Mouse (Mus musculus) spleen, postnatal 36 days (tissue): Measurements from ENCODE around the gene Rel.
"Not testable (repeated sequence)": the region's sequence is repeated elsewhere in the genome, so short reads cannot be mapped to it uniquely, and the experiment has no call there.

ENCODE experiments used
- DNase-seq, 2 experiments: peaks; one replicate each; pipeline ENCODE4 v3.0.0; 2022; ENCODE audit warnings: low spot score in 2 of 2, mixed read lengths in 1 of 2

The Rel gene

DNA sequence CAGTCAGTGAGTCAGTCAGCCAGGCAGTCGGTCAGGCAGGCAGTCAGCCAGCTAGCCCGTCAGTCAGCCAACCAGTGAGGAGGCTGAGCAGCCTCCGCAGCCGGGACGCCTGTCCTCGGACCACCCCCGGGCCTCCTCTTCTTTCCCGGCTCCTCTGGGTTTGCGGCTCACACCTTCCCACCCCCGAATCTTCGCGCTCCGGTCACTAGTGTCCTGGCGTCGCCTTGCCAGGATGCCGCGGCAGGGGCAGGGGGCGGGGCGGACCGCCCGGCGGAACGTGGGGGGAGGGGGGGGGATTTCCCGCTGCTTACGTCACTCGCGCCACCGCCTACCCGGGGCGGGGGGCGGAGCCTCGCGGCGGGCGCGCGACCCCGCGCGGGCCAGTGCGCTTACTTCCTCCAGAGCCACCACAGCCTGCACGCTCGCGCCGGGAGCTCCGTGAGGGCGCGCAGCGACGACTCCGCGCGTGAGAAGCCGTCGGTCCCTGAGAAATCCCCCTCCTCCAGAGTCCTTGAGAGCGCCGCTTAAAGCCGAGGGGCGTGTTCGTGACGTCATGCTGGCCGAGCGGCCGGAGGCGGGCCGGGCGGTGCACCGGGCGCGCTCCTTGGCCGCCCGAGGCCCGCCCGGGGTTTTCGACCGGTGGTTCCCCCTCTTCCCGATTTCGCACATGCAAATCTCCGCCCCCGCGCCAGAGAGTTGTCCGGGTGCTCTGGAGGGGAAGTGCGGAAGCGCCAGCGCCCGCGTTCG lies at the start of gene Rel:
TSS of gene Rel (minus strand) at position 211 of the 747 bp plus-strand sequence.
- peak; percentile 92 for DNase-seq

DNA sequence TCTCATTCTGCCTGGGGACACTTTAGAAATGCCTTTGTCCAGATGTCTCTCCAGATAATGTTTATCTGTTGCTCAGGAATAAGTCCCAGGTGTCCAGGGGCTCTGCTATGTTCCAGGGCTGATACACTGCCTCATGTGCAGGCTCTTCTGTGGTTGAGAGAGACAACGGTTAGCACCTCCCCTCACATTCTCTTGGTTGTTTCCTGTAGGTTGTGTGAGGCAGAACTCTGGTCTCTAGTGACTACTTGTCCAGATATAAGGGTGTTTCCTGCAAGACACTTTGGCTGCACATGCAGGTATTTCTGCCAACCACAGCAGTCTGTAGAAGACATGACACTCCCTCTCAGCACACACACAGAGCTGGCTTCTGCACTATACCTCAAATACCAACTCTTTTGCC lies 48.0 kb upstream of the Rel start:
- peak; percentile 24 to 37 for DNase-seq

DNA sequence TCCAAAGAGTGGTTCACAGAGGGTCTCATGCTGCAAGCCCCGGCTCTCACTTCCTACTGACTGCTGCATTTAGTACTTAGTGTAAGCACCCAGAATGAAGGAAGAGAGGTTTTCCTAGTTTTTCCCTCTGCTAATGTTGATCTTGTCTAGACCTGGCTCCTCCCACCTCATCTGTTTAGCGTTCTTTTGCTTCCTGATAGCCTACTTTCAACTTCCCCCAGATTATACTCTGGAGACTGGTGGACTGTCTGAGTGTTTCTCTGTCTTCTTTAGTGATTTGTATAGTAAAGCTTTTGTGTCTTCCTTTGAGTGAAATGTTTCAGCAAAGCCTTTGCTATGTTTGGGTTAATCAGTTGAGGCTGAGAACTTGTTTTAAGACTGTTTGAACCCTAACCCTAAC lies 40.0 kb upstream of the Rel start:
- DNase-seq: peak in 1 of 2 experiments; percentile 12

DNA sequence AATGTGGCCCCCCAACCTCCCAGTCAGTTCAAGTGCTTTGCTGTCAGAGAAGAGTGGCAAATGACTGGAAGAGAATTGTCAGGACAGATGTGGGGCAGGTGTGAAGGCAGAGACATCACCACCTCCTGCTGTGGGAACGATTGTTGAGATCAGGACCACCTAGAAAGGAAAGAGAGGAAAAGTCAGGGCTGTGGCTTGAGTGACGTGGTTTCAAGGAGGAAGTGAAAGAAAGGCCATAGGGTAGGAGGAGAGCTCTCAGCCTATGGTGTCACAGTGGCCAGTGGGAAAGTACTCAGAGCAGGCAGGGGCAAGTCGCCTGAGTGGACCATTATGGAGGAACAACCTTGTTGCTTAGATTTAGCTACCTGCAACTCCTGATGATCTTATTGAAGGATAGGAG lies 34.9 kb upstream of the Rel start:
- DNase-seq: peak; percentile 22 to 35

DNA sequence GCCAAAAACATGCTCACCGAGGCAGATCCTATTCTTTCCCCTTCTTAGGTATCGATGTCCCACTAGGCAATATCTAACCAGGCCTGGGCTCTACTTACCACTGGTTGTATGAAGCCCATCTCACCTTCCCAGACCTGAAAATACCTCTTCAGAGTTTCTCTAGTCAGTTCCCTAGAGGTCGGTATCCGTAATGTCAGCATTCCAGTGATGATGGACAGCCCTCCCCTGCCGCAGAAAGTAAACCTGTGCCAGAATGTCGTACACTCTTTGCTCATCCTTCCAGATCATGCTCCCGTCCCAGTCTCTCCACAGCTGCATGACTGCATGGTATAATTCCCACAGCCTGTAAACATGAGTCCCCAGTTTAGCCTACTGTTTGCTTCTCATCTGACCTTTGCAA lies 32.4 kb upstream of the Rel start:
- no peak for DNase-seq

DNA sequence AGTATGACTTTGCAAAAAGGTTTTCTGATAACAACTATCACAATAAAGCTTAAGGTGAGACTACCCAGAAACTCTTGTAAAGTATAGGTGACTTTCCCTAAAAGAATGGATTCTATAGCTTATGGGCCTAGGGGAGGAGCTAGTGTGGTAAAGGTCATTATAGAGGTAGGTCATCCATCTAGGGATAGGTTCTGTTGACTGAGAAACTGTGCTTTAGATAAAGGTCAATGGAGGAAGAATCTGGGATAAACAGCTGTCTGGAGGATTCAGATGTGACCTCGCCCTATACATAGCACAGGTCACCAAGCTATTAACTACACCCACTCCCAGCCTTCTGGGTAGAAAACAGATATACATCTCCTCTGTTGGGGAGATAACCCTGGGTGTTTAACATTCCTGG lies 31.5 kb upstream of the Rel start:
- no peak for DNase-seq

DNA sequence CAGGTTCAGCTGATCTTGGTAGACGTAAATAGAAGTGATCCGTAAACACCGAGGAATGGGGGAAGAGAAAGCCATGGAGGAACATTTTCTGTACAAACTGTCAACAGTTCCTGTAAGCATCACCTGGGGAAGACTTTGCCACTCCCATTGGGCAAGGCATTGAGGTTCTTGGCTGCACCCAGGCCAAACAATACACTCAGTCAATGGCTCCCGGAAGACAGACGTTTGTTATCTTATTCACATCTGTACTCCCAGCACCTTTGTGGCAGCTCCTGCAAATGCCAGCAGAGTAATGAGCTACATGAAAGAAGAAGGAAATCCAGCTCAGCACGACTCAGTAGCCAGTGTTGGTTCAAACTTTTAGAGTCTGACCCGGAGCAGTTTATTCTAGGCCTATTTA lies 31.1 kb upstream of the Rel start:
- no peak for DNase-seq

DNA sequence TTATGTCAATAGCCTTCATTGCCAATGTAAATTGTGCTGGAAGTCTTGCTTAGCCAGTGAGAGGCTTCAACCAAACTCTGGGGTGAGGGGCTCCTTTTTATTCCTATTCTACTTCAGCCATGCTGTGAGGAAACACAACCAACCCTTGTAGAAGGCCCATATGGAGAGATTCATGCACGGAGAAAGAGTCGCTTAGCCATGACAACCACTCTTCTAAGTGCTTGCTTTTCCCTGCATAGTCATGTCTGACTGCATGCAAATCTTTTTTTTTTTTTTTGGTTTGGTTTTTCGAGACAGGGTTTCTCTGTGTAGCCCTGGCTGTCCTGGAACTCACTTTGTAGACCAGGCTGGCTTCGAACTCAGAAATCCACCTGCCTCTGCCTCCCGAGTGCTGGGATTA lies 12.9 kb upstream of the Rel start:
- not testable (repeated sequence) for DNase-seq

DNA sequence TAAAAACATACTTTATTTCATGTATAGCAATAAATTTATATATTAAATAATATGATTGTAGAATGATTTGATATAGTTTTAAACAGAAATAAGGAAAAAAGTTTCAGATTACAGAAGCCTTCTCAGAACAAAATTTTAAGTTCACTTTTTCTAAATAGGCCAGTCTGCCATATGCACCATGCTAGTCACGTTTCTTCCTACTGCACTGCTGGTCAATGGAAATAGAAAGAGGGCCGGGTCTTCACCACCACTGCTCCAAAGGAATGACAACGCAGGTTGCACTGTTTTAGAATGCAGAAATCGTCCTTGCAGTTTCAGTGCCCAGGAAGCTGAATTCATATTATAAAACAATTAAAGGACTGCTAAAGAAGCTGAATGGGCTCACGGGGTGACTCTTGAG lies 12.3 kb upstream of the Rel start:
- no peak for DNase-seq

DNA sequence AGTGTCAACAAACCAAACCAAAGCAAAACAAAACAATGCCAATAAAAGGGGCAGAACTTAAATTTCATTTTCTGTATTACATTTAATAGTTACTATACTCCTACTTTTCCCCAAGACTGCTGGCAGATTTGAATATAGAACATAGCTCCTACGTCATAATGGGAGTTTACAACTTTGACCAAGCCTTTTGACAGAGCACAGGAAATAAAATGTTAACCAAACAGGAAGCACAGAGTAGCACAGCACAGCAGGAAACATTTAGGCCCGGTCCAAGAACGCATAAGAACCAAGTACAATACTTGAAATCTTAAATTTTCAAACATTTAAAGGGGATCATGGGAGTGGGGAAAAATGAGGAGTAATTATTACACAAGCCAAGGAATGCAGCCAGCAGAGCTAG lies 11.3 kb upstream of the Rel start:
- peak in 1 of 2 experiments; percentile 22 for DNase-seq

DNA sequence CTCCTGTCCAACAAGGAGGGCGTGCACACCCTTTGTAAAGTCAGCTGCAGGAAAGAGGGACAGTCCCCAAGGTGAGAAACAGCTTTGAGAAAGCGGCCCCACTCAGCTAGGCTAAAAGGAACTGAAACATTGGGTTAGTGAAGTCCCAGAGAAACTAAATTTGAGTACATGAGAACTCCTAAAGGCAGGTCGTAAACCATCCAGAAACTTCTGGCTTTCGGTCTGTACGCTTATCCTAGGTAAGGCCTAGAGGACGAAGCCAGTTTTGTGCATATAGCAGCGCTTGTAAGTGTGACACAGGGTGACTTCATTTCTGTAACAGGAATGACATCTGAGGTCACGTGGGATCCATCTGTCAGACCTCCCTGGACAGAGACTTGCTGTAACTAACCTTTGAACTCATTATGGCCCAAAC lies 8.0 kb upstream of the Rel start:
- DNase-seq: peak; percentile 78 to 82

DNA sequence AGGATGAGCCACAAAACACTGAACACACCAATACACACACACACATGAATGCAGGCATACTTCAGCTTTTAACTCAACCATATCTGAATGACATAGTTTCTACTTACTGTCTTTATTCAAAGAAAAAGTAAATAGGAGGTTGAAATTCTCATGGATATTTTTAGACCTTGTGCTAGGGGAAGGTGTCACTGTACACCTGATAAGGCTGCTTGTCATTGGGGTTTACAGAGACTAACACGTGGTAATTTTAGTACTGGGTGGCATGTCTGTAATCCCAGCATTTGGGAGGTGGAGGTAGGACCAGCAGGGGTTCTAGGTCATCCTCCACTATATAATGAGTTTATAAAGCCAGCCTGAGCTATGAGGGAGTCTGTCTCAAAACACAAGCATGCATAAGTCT lies 1.7 kb upstream of the Rel start:
- no peak for DNase-seq

DNA sequence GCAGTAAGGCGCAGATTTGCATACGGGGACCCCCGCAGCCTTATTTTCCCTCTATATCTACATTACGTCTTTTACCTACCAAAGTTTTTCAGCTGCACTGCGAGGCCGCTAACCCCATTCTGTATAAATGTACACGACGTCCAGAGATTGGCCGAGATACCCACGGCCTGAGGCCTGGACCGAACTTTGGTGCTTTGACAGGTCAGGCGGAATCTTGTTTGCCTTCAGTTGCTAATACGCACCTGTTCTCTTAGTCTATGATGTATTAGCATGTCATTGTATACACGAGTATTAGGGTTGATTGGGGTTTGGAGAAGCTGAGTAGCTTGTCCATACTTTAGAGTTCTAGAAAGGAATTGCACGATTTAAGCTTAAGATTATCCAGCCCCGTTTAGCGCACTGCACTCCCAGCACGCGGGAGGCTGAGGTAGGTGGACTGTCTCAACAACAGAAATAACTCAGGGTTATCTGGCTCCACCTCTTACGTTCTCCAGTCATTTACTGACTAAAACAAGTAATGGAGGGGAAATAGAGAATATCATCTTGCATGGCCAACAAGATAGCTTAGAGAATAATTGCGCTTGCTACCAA lies 832 bp upstream of the Rel start:
- peak in 1 of 2 experiments; percentile 24 for DNase-seq

DNA sequence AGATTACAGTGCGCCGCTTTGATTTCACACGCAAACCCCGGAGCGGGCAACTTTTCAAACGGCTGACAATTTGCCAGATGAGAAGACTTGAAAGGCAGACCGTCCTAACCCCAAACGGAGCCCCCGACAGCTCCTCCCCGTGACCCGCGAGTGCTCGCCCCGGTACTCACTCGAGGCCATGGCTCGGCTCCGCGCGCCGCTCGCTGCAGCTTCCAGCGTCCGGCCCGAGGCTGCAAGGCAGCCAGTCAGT lies 335 bp downstream of the Rel start:
- DNase-seq: no peak

DNA sequence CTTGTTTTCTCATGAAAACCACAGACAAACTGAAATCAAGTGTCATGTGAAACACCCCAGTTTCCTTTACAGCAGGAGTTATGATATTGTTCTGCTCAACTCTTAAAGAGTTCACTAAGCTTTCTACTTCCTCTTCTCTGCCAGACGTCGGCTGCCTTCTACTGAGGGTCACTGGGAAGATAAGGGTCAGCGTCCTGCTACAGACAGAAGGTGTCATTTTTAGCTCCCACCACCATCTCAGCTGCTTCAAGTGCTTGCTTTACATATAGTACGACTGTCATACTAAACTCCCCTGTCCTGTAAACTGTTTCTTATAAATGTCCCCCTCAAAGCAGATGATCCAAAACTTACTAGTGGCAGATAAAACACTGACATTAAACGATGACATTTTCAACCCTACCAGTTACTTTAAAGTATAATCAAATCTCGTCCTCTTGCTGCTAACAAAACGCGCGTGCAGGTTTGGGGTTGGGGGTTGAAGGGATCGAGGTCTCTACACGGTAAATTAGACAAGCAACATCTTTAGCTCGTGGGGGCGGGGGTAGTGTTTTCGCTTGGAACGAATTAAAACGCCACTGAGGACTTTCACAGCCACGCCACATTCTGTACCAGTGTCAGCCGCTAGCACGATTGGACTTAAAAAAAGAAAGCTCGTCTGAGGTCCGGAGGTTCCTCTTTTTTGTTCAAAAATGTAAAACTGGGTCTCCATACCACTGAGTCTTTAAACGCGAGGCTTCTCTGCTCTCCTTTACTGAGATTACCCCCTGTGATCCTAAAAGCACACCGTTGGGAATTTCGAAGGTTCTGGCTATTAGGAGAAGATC lies 872 bp downstream of the Rel start:
- DNase-seq: peak; percentile 66 to 75

DNA sequence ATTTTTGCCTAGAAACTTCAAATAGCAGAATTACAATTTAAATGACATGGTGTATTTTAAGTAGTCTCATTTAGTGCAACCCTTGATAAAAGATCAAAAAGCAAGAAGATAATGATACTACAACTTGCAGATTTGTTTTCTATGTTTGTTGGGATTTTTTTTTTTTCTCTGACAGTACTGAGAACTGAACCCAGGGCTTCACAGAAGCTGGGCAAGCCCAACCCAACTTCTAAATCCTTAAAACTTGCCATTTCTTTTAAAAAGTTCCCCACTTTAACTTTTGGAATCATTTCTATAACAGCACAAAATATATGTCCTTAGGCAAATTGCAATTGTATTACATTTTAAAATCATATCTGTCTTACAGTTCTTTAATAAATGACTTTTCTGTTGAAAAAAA lies 1.7 kb downstream of the Rel start:
- no peak for DNase-seq

DNA sequence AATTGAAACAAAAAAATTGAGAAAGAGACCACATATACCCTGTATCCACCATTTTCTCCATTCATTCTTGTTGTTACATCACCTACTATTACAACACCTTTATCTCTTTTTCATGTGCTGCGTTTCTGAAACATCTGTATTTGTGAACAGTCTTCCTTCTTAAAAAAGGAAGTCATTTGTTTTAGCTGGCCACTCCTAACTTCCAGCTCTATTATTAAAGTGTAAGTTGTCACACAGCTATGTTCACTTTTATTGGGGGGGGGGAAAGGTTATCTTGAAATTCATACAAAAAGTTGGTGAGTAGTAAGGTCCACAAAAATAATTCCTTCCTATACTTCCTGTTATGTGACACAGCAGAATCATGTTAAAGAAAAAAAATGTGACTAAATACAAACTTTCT lies 2.8 kb downstream of the Rel start:
- no peak for DNase-seq

DNA sequence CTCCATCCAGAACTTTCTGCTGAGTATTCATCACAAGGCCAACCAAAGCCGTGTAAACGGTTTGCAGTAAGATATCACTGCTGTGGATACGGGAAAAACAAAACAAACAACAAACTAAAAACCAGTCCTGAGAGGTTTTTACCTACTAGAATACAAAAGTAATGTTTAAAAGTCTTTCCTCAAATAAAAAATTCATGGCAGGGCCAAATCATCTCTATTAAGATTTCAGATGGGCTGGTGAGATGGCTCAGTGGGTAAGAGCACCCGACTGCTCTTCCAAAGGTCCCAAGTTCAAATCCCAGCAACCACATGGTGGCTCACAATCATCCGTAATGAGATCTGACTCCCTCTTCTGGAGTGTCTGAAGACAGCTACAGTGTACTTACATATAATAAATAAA lies 3.4 kb downstream of the Rel start:
- DNase-seq: not testable (repeated sequence)

DNA sequence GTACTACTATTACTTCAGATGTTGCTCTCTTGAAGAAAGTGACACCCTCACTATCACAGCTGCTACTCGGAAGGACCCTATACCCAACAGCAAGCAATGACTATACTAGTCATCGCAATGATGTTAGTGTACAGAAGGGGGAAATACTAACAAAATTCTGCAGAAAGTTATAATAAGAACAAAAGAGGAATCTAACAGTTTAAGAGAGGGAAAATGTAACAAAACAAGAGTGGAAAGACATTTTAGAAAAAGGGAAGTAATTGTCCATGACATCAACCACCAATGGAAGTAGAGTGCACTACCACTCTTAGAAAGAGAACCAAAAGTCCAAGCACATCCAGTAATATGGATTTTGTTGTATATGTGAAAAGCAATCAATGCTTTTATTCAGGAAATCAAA lies 8.1 kb downstream of the Rel start:
- DNase-seq: no peak

DNA sequence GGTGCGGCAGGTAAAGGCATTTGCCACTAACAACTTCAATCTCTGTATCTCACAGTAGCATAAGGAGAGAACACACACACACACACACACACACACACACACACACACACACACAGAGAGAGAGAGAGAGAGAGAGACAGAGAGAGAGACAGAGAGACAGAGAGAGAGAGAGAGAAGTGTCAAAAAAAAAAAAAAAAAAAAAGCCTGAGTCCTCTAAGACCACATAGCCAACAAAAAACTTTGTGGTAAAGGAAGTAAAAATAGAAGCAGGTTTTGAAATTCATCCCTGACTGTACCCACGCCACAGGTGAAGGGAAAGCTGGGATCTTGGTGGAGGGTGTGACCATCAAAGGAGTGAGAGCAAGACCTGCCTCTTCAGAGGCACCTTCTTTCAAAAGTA lies 12.6 kb downstream of the Rel start:
- no peak for DNase-seq

DNA sequence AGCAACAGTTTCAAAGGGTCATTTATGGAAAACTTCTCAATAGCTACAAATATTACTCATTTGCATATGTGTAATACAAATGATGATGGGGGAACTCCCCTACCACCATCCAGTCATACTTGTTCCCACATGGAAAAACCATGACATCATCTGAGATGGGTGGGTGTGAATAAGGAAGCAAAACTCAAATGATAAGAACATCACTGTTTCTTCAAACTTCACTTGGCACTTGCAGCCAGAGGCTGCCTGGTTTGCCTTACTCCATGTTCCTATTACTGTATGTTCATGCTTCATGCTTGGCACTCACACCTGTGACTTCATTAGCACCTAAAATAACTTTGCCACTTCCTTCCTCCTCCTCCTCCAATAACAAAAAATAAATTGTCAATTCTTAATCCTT lies 16.4 kb downstream of the Rel start:
- DNase-seq: peak; percentile 25 to 39

DNA sequence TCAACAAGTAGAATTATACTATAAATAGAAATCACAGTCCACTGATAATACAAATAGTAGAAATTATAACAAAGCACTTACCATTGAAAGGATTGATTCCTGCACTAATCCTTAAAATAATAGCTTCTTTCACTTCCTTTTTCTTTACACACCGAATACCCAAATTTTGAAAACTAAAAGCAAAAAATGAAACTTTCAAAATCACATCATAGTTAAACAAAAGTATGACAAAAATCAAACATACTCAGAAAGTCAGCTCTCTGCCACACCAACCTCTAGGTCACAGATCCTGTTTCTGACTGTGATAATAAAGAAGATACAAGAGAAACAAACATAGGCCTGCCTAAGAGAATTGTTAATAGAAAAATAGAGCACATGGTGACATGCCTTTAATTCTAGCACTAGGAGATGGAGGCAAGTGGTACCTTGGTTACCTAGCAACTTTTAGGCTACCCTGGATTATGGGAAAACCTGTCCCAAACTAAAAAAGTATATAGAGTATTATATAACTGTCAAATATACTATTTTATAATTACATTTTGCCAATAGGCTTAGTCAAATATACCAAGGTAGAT lies 17.5 kb downstream of the Rel start:
- no peak for DNase-seq

DNA sequence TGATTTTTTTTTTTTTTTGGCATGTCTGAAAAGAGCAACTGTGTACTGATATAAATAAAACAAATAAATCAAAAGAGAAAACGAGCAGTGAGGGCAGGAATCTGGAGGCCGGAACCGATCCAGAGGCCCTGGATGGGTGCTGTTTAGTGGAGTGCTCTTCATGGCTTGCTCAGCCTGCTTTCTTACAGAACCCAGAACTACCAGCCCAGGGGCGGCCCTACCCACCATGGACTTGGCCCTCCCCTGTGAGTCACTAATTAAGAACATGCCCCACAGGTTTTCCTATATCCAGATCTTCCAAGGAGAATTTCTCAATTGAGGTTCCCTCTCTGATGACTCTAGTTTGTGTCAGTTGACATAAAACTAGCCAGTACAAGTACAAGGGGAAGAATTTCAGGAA lies 24.7 kb downstream of the Rel start:
- no peak for DNase-seq
